Mouse (Mus musculus) ES-Bruce4 (cell line): ENCODE measurements at regions not wholly inside any gene's neighbourhood (a gene's known extent, or its start where the extent isn't known, plus 50 kb on each side); places are given as distances from the start of the nearest gene placed in this dataset.

Experiments
- H3K27ac ChIP-seq: 2 replicates; pipeline ENCODE4 v1.5.1; 2012; ENCODE audit warnings: low read length, inconsistent platforms; ENCODE audit not compliant: insufficient read depth
- H3K27me3 ChIP-seq: 2 replicates; pipeline ENCODE4 v1.6.1; 2012; ENCODE audit warnings: mild to moderate bottlenecking, low read length, inconsistent platforms; ENCODE audit not compliant: control insufficient read depth, poor library complexity, insufficient read depth, severe bottlenecking
- H3K36me3 ChIP-seq: 2 replicates; pipeline ENCODE4 v1.6.1; 2012; ENCODE audit warnings: inconsistent platforms, mild to moderate bottlenecking, low read length, moderate library complexity; ENCODE audit not compliant: control insufficient read depth, poor library complexity, insufficient read depth, severe bottlenecking
- H3K4me1 ChIP-seq: one replicate; pipeline ENCODE4 v1.8.1; 2011; ENCODE audit warnings: low read length; ENCODE audit not compliant: control insufficient read depth, insufficient read depth
- H3K4me3 ChIP-seq: 2 replicates; pipeline ENCODE4 v1.5.1; 2011; ENCODE audit warnings: low read depth, mild to moderate bottlenecking, low read length
- H3K9ac ChIP-seq: 2 replicates; pipeline ENCODE4 v1.6.1; 2012; ENCODE audit warnings: low read depth, mild to moderate bottlenecking, inconsistent platforms; ENCODE audit not compliant: poor library complexity, severe bottlenecking
- H3K9me3 ChIP-seq: replicated peaks from 2 replicates; pipeline ENCODE4 v1.6.1; 2012; ENCODE audit warnings: mild to moderate bottlenecking, low read length, inconsistent platforms; ENCODE audit not compliant: control insufficient read depth, poor library complexity, insufficient read depth, severe bottlenecking
- CTCF ChIP-seq: IDR thresholded peaks from one replicate; pipeline ENCODE4 v1.8.1; 2011; ENCODE audit warnings: low read depth, low read length
- EP300 ChIP-seq: IDR thresholded peaks from 2 replicates; pipeline ENCODE4 v1.6.1; 2011; ENCODE audit warnings: low read depth, low read length; ENCODE audit not compliant: insufficient read depth
- POLR2A ChIP-seq: IDR thresholded peaks from one replicate; pipeline ENCODE4 v1.8.1; 2011; ENCODE audit warnings: low read length; ENCODE audit not compliant: insufficient read depth

DNA sequence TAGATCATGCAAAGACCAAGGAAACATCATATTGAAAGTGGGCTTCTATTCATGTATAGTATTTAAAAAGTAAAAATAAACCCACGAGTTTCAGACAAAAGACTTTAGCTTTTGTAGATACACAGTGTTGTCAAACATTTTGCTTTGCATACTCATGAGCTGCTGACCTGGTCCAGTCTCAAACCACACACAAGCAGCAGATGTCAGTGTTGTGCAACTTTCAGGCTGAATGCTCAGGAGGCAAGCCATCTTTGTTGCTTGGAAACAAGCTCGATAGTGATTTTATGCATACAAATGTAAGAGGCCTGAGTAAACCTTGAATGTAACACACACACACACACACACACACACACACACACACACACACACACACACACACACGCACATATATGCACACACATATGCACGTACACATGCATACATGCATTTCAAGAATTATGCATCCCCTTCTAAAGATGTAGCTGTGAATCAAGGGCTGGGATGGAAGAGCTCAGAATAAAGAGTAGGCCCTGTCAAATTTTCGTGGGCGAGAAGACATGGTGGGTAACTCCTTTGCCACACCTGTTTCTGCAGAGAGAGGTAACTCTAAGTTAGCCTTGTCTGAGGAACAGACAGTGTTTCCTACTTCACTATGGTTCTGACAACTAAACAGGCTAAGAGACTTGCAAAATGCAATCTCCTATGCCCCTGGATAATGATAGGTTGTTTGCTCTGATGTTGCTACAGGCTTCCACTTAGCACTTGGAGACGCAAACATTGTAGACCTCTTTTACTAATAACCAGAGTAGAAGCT is 498.5 kb downstream of the Tox3 start:
- Histone ChIP-seq H3K9me3 (no peaks in the 10 kb centered on the region), H3K4me3 (no peak overlapping the region), H3K27me3 (no peaks in the 10 kb centered on the region), H3K36me3 (no peaks in the 10 kb centered on the region), H3K4me1 (no peaks in the 10 kb centered on the region), H3K27ac (no peak overlapping the region), H3K9ac (no peak overlapping the region)
- TF ChIP-seq POLR2A (no peak), EP300 (no peak), CTCF (no peak)

DNA sequence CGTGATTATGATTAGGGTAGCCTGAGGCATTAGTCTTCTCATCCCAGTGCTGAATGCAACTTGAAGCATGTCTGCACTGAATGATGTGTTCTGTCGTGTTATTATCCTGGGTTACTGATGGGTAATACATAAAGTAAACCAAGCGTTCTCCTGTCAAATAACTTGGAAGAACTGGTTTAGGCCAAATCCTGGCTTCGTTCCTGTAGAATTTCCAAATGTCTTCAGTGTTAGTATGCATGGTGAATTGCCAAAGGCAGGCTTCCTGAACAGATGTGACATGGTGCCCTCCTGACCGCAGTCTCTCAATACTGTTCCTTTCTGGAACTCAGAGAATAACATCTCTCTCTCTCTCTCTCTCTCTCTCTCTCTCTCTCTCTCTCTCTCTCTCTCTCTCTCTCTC is 509.6 kb downstream of the Tox3 start:
- Histone ChIP-seq H3K4me3 (no peak overlapping the region), H3K4me1 (no peaks in the 10 kb centered on the region), H3K27me3 (no peaks in the 10 kb centered on the region), H3K27ac (no peak overlapping the region), H3K9me3 (no peaks in the 10 kb centered on the region), H3K9ac (no peak overlapping the region), H3K36me3 (no peaks in the 10 kb centered on the region)
- TF ChIP-seq EP300 (no peak), CTCF (no peak), POLR2A (no peak)

DNA sequence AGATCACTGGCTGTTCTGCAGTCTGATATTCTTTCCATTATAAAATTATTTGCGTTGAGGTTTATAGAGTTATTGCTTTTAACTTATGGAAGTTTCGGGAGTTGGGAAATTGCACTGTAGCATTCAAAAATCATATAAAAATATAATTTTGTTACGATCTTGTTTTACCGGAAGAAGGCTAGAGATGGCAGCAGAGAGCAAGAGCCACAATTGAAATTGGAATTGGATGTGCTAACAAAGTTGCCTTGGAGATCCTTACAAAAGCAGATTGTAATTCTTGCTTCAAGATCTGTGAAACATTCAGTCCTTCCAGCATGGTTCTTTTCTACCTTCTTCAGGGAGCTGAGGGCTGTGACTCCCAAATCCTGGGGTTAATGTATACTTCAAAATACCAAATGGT is 514.4 kb downstream of the Tox3 start:
- Histone ChIP-seq H3K9me3 (peaks cover 5% of the 10 kb centered on the region; the same call in 1 of the 2 replicates), H3K36me3 (no peaks in the 10 kb centered on the region), H3K27ac (no peak overlapping the region), H3K9ac (no peak overlapping the region), H3K4me1 (no peaks in the 10 kb centered on the region), H3K4me3 (no peak overlapping the region), H3K27me3 (no peaks in the 10 kb centered on the region; the same call in 1 of the 2 replicates)
- TF ChIP-seq POLR2A, result no peak
- no peak for TF ChIP-seq EP300
- TF ChIP-seq CTCF, result no peak

DNA sequence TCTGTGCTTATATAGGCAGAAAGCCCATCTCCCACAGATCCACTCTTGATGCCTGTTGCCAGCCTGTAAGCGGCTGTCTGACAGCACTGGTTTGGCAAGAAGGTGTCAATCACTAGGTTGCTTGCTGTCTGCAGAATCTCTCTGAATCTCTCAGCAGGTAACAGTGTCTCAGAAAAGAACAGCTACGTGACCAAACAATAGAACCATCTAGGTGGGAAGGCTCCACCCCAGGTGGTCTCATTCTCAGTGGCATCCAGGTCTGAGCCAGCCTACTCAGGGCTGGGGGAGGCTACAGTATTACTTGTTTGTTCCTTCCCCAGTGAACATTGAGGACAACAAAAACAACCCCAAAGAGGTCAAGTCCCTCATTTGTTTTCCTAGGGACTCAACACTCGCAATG is 523.6 kb downstream of the Tox3 start:
- peaks cover 2% of the 10 kb centered on the region for H3K4me1 ChIP-seq
- no peak overlapping the region for H3K4me3 ChIP-seq
- TF ChIP-seq CTCF (no peak), EP300 (0 out of 2 replicates have a peak, but pooled peaks have one; percentile 61), POLR2A (no peak)
- 0 out of 2 replicates have a peak overlapping the region, but pooled peaks have one; percentile 39 for H3K27ac ChIP-seq
- H3K27me3 ChIP-seq, result peaks cover 3% of the 10 kb centered on the region; the same call in 1 of the 2 replicates
- H3K36me3 ChIP-seq, result no peaks in the 10 kb centered on the region
- H3K9ac ChIP-seq, result no peak overlapping the region
- H3K9me3 ChIP-seq, result peaks cover 15% of the 10 kb centered on the region

DNA sequence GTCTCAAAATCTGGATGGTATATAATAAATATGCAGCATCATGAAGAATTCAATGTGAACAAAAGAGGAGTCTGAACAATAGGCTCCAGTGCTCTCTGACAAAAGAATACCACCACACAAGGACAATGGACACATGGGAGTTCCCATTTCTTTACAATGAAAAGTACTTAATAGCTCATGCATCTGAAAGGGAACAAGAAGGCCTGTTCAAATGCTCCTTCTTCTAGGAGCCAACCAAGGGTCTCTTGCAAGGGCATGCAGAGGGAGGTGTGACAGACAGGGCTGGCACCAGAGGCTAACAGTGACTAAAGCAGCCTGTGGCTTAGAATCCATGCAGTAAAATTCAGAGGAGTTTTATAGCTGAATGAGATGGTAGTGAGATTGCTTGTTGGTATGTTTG is 524.5 kb downstream of the Tox3 start:
- TF ChIP-seq POLR2A (no peak), EP300 (peak; percentile 60; the same call in 1 of the 2 replicates), CTCF (no peak)
- H3K9me3 ChIP-seq, result peaks cover 15% of the 10 kb centered on the region
- H3K36me3 ChIP-seq, result no peaks in the 10 kb centered on the region
- no peak overlapping the region for H3K27ac ChIP-seq
- H3K4me1 ChIP-seq, result peaks cover 2% of the 10 kb centered on the region
- no peak overlapping the region for H3K9ac ChIP-seq
- peaks cover 3% of the 10 kb centered on the region; the same call in 1 of the 2 replicates for H3K27me3 ChIP-seq
- H3K4me3 ChIP-seq, result no peak overlapping the region

- no peaks in the 10 kb centered on the region for H3K36me3 ChIP-seq
- H3K27ac ChIP-seq, result no peak overlapping the region
- H3K9me3 ChIP-seq, result no peaks in the 10 kb centered on the region
- H3K4me3 ChIP-seq, result no peak overlapping the region
- H3K27me3 ChIP-seq, result no peaks in the 10 kb centered on the region
- no peak for TF ChIP-seq CTCF
- no peak for TF ChIP-seq POLR2A
- no peak for TF ChIP-seq EP300
- H3K9ac ChIP-seq, result no peak overlapping the region
- no peaks in the 10 kb centered on the region for H3K4me1 ChIP-seq
Observed at GRCm38 (mm10) chr8:89812036-89812711, 536.0 kb downstream of the Tox3 start.
